8 mouse cellular contexts compared by ENCODE assay signal in genomic region chr2:151543063-151543895, GRCm38 (mm10). TPM values are rescaled to one million over a fixed set of nuclear protein-coding genes. Genes with fewer than 3 reads are reported as not detected.
DNase-seq lines count a peak whose midpoint lies in the region; TF ChIP-seq lines count a peak whose summit lies in the region.

No protein-coding gene starts in this region.

- WGBS in kidney, adult 2 months, result 3% methylated on average over 21 of the region's 21 CpGs

- H3K4me2 ChIP-seq in myocyte (ENCODE audit: low read depth), result peak overlapping the region; percentile 82

- H3ac ChIP-seq in myocyte (ENCODE audit: control insufficient read depth, insufficient read length), result peak overlapping the region; percentile 94

- peaks cover 12% of the 10 kb centered on the region for H3K4me1 ChIP-seq in cortical plate, adult 2 months (ENCODE audit: control insufficient read depth, insufficient read depth, low read length)
- peaks cover 17% of the 10 kb centered on the region for H3K4me1 ChIP-seq in kidney, adult 2 months (ENCODE audit: control insufficient read depth, insufficient read depth, low read length)

- no peaks in the 10 kb centered on the region for H3K36me3 ChIP-seq in kidney, adult 2 months (ENCODE audit: control insufficient read depth, insufficient read depth, low read length)
- peaks cover 13% of the 10 kb centered on the region for H3K36me3 ChIP-seq in myocyte (ENCODE audit: control insufficient read depth, insufficient read depth)

- TF ChIP-seq CTCF in cortical plate, adult 2 months (IDR thresholded peaks at IDR 0.05; ENCODE audit: extremely low read depth, insufficient read depth, low read length), result no peak
- no peak for TF ChIP-seq CTCF in kidney, adult 2 months (conservative IDR thresholded peaks at IDR 0.05; ENCODE audit: insufficient read depth, insufficient read length, low read depth, low read length)

- DNase-seq in spleen, postnatal 36 days (ENCODE audit: low spot score in 2 of 2), result peak; percentile 12 to 29
- no peak for DNase-seq in spleen, adult 12 weeks (ENCODE audit: low spot score)
- DNase-seq in heart, adult 9 months (ENCODE audit: low spot score in 2 of 2), result peak; percentile 60 to 63
- DNase-seq in kidney, adult 2 months, result peak; percentile 73
- DNase-seq in liver, result peak; percentile 53
- peak; percentile 73 for DNase-seq in thymus, postnatal 14 days

- H3K27me3 ChIP-seq in kidney, adult 2 months (replicated peaks; ENCODE audit: control insufficient read depth, insufficient read depth, low read length), result no peaks in the 10 kb centered on the region
- no peaks in the 10 kb centered on the region for H3K27me3 ChIP-seq in myocyte (ENCODE audit: control insufficient read depth, insufficient read depth, insufficient read length)

- H3K27ac ChIP-seq in cortical plate, adult 2 months (ENCODE audit: insufficient read depth, low read length), result peak overlapping the region; percentile 60
- peak overlapping the region; percentile 40 for H3K27ac ChIP-seq in kidney, adult 2 months (ENCODE audit: insufficient read depth, low read depth, low read length)

- H3K79me2 ChIP-seq in myocyte (ENCODE audit: control insufficient read depth, insufficient read depth), result peaks cover 54% of the 10 kb centered on the region

- peak overlapping the region; percentile 86 for H3K4me3 ChIP-seq in cortical plate, adult 2 months (ENCODE audit: insufficient read depth, low read length)
- peak overlapping the region; percentile 81 for H3K4me3 ChIP-seq in kidney, adult 2 months (ENCODE audit: insufficient read depth, low read depth, low read length)
- H3K4me3 ChIP-seq in myocyte, result peak overlapping the region; percentile 77

- TF ChIP-seq POLR2A in cortical plate, adult 2 months (IDR thresholded peaks at IDR 0.05; ENCODE audit: extremely low read depth, insufficient read depth, low read length), result no peak
- TF ChIP-seq POLR2A in kidney, adult 2 months (IDR thresholded peaks at IDR 0.05; ENCODE audit: low read depth, low read length), result no peak
- TF ChIP-seq POLR2A in myocyte (IDR thresholded peaks at IDR 0.05; ENCODE audit: insufficient read length, low read depth), result peak; percentile 10

TF ChIP-seq in myocyte, 11 proteins besides CTCF, POLR2A, EP300 and RAD21:
- TF ChIP-seq USF1 (IDR thresholded peaks at IDR 0.05; ENCODE audit: low read depth) (no peak), SRF (IDR thresholded peaks at IDR 0.05; ENCODE audit: control insufficient read depth, insufficient read length, low read depth) (peak; percentile 79), MYOD1 (IDR thresholded peaks at IDR 0.05; ENCODE audit: control insufficient read depth in 1 of 3, insufficient read length in 2 of 3, low read depth in 2 of 3) (no peak), MAX (IDR thresholded peaks at IDR 0.05; ENCODE audit: low read depth) (no peak), POLR2AphosphoS2 (IDR thresholded peaks at IDR 0.05; ENCODE audit: insufficient read length, low read depth) (no peak)

RNA-seq across cellular contexts. Expression of gene Fkbp1a, which starts 1.0 kb away (rescaled TPM):
- polyA plus RNA-seq in cortical plate, adult 2 months (2012; rRNA removed), result 475 and 493 TPM in 2 replicates
- polyA plus RNA-seq in kidney, adult 2 months (2012; rRNA removed), result 76.7 and 97.9 TPM in 2 replicates
- polyA plus RNA-seq in myocyte (2012; fragmentation: generic; extraction: Trizol), result 389 TPM

RNA-seq across cellular contexts. Expression of gene Sdcbp2, which starts 29.1 kb away (rescaled TPM):
- polyA plus RNA-seq in cortical plate, adult 2 months (2012; rRNA removed), result 1.8 TPM in 2 replicates
- 1.2 and 1.3 TPM in 2 replicates for polyA plus RNA-seq in kidney, adult 2 months (2012; rRNA removed)
- polyA plus RNA-seq in myocyte (2012; fragmentation: generic; extraction: Trizol), result 0.41 TPM

RNA-seq across cellular contexts. Expression of gene Nsfl1c, which starts 49.3 kb away (rescaled TPM):
- 123 and 126 TPM in 2 replicates for polyA plus RNA-seq in cortical plate, adult 2 months (2012; rRNA removed)
- 77.7 and 88.1 TPM in 2 replicates for polyA plus RNA-seq in kidney, adult 2 months (2012; rRNA removed)
- 127 TPM for polyA plus RNA-seq in myocyte (2012; fragmentation: generic; extraction: Trizol)
